Mouse (Mus musculus) layer of hippocampus, postnatal 14 days (tissue): ENCODE results near the gene Vmn2r18. TPM values are rescaled to one million over a fixed set of nuclear protein-coding genes. Genes with fewer than 3 reads are reported as not detected.
A peak's percentile ranks its signal among the peaks of the same experiment; 100 is the strongest.

Experiments
- DNase-seq, 2 experiments: peaks; one replicate each; pipeline ENCODE4 v3.0.0; 2021 to 2022; ENCODE audit warnings: low spot score in 2 of 2, mixed read lengths in 1 of 2
- long read RNA-seq, 2 experiments: library from polyadenylated mRNA; stranded (forward); transcript quantifications; one replicate each; pipeline ENCODE4 v2.0.0; 2021
- total RNA-seq, 2 experiments: library from RNA; stranded (reverse); gene quantifications; 2 replicates each; pipeline ENCODE4 v1.2.3; 2021

The Vmn2r18 gene
- not detected for total RNA-seq
- long read RNA-seq, experiment 1, result 0 reads
- long read RNA-seq, experiment 2, result 0 reads

DNA sequence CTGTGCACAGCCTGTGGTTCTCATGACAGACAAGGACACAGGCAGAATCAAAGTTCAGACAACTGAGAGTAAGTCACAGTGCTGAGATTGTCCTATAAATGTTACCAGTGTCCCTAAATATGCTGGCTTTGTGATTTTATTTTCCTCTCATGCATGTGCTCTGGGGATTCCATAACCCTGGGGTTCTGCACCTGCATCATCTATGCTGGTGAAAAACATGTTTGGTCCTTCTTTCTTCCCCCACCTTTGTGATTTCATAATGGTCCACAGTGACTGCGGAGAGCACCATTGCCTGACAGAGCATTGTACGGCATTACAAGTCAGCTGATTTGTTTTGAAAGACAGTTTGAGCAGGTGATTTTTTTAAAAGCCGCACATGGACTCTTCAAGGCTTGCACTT lies at the start of gene Vmn2r18:
Vmn2r18 (minus strand) TSS at position 101 of the 400 bp plus-strand sequence.
- no peak for DNase-seq

GRCm38 (mm10) chr5:151651411-151651784 lies 45.6 kb upstream of the Vmn2r18 start:
- DNase-seq, result no peak

DNA sequence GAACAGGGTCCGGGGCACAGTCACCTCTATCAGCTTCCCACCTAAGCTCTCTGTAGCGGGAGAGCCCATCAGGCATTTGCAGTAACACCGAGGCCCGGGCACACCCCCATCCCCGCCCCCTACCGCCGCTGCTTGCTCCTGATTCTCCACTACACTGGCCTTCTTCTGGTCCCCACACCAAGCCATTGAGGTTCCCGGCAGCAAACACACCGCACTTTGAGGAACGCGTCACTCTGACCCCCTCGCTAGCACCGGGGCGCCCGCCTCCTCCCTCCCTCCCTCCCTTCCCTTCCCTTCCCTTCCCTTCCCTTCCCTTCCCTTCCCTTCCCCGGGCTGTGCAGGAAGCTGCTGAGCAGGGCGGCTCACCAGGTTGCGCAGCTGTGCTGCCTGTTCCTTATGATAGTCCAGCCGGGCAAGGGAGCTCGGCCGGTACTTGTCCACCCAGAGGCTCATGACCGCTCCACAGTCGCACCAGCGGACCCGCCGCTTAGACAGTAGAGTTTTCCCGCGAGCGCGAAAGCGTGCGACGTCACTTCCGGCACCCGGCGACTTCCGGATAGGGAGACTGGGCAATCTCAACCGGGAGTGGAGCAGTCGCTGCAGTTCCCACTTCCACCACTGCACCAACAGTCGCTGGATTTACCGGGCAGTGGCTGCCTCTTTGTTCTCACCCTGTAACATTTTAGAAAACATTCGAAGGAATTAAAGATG lies 45.0 kb upstream of the Vmn2r18 start, which contains the start of gene Rfc3:
Rfc3 (minus strand) TSS at position 543 of the 711 bp plus-strand sequence.
- peak; percentile 93 to 96 for DNase-seq

GRCm38 (mm10) chr5:151644845-151645244 lies 39.0 kb upstream of the Vmn2r18 start:
- no peak for DNase-seq

DNA sequence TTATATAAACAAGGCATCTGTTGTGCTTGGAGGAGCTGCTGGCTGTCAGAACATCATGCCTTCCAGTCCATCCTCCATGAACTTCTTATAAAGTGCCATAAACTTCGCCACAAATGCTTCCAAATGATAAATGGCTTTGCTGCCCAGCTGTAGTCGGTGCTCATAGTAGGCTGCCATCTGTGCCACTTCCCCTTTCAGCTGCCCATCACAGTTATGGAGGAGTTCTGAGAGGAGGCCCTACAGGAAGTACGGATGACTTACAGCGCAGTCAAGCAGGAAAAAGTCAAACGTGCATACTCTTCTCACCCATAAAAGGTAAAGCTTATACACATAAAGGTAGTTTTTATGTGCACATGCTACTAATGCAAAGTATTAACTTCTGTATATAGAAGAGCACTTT lies 37.0 kb upstream of the Vmn2r18 start:
- no peak for DNase-seq

DNA sequence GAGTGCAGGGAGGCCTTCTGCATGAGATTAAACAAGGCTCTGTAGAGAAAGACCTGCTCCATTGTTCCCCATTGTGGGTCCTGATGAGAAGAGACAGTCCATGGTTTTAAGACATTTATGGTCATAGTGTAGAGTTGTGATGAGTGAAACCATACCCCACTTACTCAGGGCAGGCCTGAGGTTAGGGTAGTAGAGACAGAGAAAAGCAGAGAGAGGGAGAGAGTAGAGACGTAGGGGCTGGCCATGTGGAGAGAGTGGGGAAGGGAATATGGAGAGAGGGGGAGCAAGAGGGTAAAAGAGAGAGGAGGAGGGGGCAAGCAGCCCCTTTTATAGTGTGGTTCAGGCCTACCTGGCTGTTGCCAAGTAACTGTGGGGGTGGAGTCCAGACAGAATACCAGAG lies 36.3 kb upstream of the Vmn2r18 start:
- no peak for DNase-seq

GRCm38 (mm10) chr5:151601696-151602095 lies 4.1 kb downstream of the Vmn2r18 start:
- DNase-seq, result no peak

Other genes with a start within 250 kb of the Vmn2r18 start
- gene Gm42906, start 177.9 kb downstream of the Vmn2r18 start, total RNA-seq, result not detected
- gene Rfc3, start 45.2 kb upstream of the Vmn2r18 start, total RNA-seq, result 1 to 10 TPM; 6.9 to 8.6 TPM